Mouse (Mus musculus) embryonic facial prominence, embryonic 12.5 days (tissue): ENCODE data around the gene Ebi3. TPM values are rescaled to one million over a fixed set of nuclear protein-coding genes. Genes with fewer than 3 reads are reported as not detected.

Experiments used
- polyA plus RNA-seq: library from polyadenylated mRNA; unstranded; fragments of >200 nt; fragmentation: Nextera tagmentation; extraction: Ambion mirVana; gene quantifications from 2 replicates; pipeline ENCODE4 v1.2.1, GENCODE M21; 2016

Ebi3 gene
- polyA plus RNA-seq, 1 experiment from 2014 or later = 1.6 TPM

Other genes with a start within 250 kb of the Ebi3 start
- gene Pot1b, start 240.0 kb upstream of the Ebi3 start, polyA plus RNA-seq = 11.1 and 13.0 TPM in 2 replicates
- not detected in 2 replicates for gene Adgre4, start 202.7 kb upstream of the Ebi3 start, polyA plus RNA-seq
- 10.2 and 11.2 TPM in 2 replicates for gene Zfp119a, start 73.7 kb upstream of the Ebi3 start, polyA plus RNA-seq
- 13.1 and 13.9 TPM in 2 replicates for gene Zfp959, start 60.5 kb upstream of the Ebi3 start, polyA plus RNA-seq
- 4.9 and 6.2 TPM in 2 replicates for gene Zfp119b, start 3.1 kb upstream of the Ebi3 start, polyA plus RNA-seq
- gene Yju2, start 6.5 kb downstream of the Ebi3 start, polyA plus RNA-seq = 26.8 and 28.3 TPM in 2 replicates
- gene Shd, start 17.8 kb downstream of the Ebi3 start, polyA plus RNA-seq = 41.4 and 46.8 TPM in 2 replicates
- gene Fsd1, start 33.9 kb downstream of the Ebi3 start, polyA plus RNA-seq = 52.0 and 54.7 TPM in 2 replicates
- 6.4 and 8.0 TPM in 2 replicates for gene Stap2, start 52.9 kb downstream of the Ebi3 start, polyA plus RNA-seq
- gene Mpnd, start 53.1 kb downstream of the Ebi3 start, polyA plus RNA-seq = 174 and 193 TPM in 2 replicates
- gene Sh3gl1, start 84.0 kb downstream of the Ebi3 start, polyA plus RNA-seq = 173 and 175 TPM in 2 replicates
- 44.5 and 45.8 TPM in 2 replicates for gene Chaf1a, start 87.8 kb downstream of the Ebi3 start, polyA plus RNA-seq
- 49.0 and 52.7 TPM in 2 replicates for gene Ubxn6, start 122.4 kb downstream of the Ebi3 start, polyA plus RNA-seq
- 173 and 179 TPM in 2 replicates for gene Hdgfl2, start 127.0 kb downstream of the Ebi3 start, polyA plus RNA-seq
- 0.08 and 0.10 TPM in 2 replicates for gene Plin4, start 157.2 kb downstream of the Ebi3 start, polyA plus RNA-seq
- gene Plin5, start 165.0 kb downstream of the Ebi3 start, polyA plus RNA-seq = 0.15 and 0.29 TPM in 2 replicates
- 0.15 and 0.23 TPM in 2 replicates for gene Lrg1, start 169.4 kb downstream of the Ebi3 start, polyA plus RNA-seq
- 4.3 and 4.6 TPM in 2 replicates for gene Sema6b, start 187.7 kb downstream of the Ebi3 start, polyA plus RNA-seq
- 12.4 and 13.0 TPM in 2 replicates for gene Tnfaip8l1, start 209.8 kb downstream of the Ebi3 start, polyA plus RNA-seq
- gene Mydgf, start 231.3 kb downstream of the Ebi3 start, polyA plus RNA-seq = 71.0 and 76.2 TPM in 2 replicates